Mouse (Mus musculus) heart, embryonic 14.5 days (tissue): ENCODE data around the gene Clec2d. TPM values are rescaled to one million over a fixed set of nuclear protein-coding genes. Genes with fewer than 3 reads are reported as not detected.
A peak's percentile ranks its signal among the peaks of the same experiment; 100 is the strongest.

ENCODE experiments used
- ATAC-seq: fragments of 200-750 bp; cut with Nextera tagmentation; 2 replicates; pipeline ENCODE4 v1.8.0; 2017; ENCODE audit warnings: low read depth, moderate TSS enrichment; ENCODE audit not compliant: insufficient number of reproducible peaks, insufficient read depth, low FRiP score
- H3K27ac ChIP-seq, 2 experiments: fragments of 200-500 bp in 1 of 2; fragments of 300-500 bp in 1 of 2; sonication (generic) in 1 of 2; replicated peaks in 1 of 2; 2 replicates each; pipeline ENCODE4 v1.5.1; 2012 to 2014; ENCODE audit warnings: low read depth in 2 of 2, low read length in 2 of 2, control low read depth in 1 of 2, mild to moderate bottlenecking in 1 of 2, mixed read lengths in 1 of 2; ENCODE audit not compliant: control insufficient read depth in 1 of 2, insufficient read depth in 1 of 2
- H3K27me3 ChIP-seq: fragments of 300-500 bp; sonication (generic); 2 replicates; pipeline ENCODE4 v1.6.1; 2014; ENCODE audit warnings: mild to moderate bottlenecking, low read length, control low read depth; ENCODE audit not compliant: control insufficient read depth, insufficient read depth
- H3K36me3 ChIP-seq: fragments of 300-500 bp; sonication (generic); 2 replicates; pipeline ENCODE4 v1.6.1; 2014; ENCODE audit warnings: mild to moderate bottlenecking, control low read depth, low read length, mixed read lengths; ENCODE audit not compliant: control insufficient read depth, insufficient read depth
- H3K4me1 ChIP-seq, 2 experiments: fragments of 200-500 bp in 1 of 2; fragments of 300-500 bp in 1 of 2; sonication (generic) in 1 of 2; 2 replicates each; pipeline ENCODE4 v1.6.1; 2012 to 2014; ENCODE audit warnings: low read length in 2 of 2, control low read depth in 1 of 2, mixed read lengths in 1 of 2; ENCODE audit not compliant: control insufficient read depth in 2 of 2, insufficient read depth in 2 of 2
- H3K4me2 ChIP-seq: fragments of 300-500 bp; sonication (generic); 2 replicates; pipeline ENCODE4 v1.6.1; 2014; ENCODE audit warnings: mild to moderate bottlenecking, low read length
- H3K4me3 ChIP-seq, 2 experiments: fragments of 200-500 bp in 1 of 2; fragments of 300-500 bp in 1 of 2; sonication (generic) in 1 of 2; 2 replicates each; pipeline ENCODE4 v1.5.1; 2012 to 2014; ENCODE audit warnings: low read length in 2 of 2, mild to moderate bottlenecking in 2 of 2, control low read depth in 1 of 2, low read depth in 1 of 2, moderate library complexity in 1 of 2; ENCODE audit not compliant: control insufficient read depth in 1 of 2, insufficient read depth in 1 of 2
- H3K9ac ChIP-seq: fragments of 300-500 bp; sonication (generic); 2 replicates; pipeline ENCODE4 v1.6.1; 2014; ENCODE audit warnings: mild to moderate bottlenecking, low read length
- H3K9me3 ChIP-seq: fragments of 300-500 bp; sonication (generic); 2 replicates; pipeline ENCODE4 v1.6.1; 2016; ENCODE audit warnings: low read length, control low read depth; ENCODE audit not compliant: control insufficient read depth
- WGBS: fragments of 180-500 bp; shearing (Covaris S2); extraction: QIAGEN DNeasy Blood & Tissue Kit; methylation state at CpG from one replicate; pipeline ENCODE4 v1.1.7; 2014; 5-methylcytosine and 5-hydroxymethylcytosine counted together
- polyA plus RNA-seq: library from polyadenylated mRNA; unstranded; fragments of >200 nt; fragmentation: Nextera tagmentation; extraction: Ambion mirVana; gene quantifications from 2 replicates; pipeline ENCODE4 v1.2.1, GENCODE M21; 2014

The Clec2d gene
- 0.38 and 0.39 TPM in 2 replicates for polyA plus RNA-seq

DNA sequence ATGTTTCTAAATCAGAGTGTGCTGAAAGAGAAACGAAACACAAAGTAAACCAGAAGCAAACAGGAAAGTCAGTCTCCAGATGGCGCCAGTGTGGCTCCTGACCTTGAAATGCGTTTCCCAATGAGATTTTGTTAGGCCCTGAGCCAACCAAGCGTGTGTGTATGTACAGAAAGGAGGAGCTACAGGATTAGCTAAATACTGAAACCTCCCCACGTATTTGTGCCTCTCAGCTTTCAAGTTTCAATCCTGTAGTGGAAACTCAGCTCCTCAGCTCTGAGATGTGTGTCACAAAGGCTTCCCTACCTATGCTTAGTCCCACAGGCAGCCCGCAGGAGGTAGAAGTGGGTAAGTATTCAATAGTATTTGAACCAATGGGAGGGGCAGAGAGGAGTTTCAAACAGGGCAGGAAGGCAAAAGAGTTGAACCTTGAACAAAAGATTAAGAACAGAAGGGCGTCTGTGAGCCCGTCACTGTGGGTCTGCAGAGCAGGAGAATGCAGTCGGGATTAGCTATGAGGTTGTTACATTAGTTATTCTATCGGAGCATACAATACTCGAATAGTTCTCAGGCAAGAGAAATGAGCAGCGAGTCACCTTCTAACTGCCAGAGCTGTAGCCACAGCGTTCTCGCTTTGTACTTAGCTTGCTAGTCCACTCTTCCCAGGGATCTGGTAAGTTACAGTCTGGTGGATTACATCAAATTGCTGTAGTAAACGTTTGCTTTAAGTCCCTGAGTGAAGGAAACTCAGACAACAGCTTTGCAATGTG lies at the start of gene Clec2d:
Clec2d (plus strand) TSS at position 213 of the 767 bp plus-strand sequence.
- peak within 1 kb of the TSS; percentile 95 to 98 for H3K27ac ChIP-seq
- peaks cover 2 to 12% of the 10 kb centered on the region in 2 experiments; a peak in 2 of 4 replicates for H3K4me1 ChIP-seq
- H3K36me3 ChIP-seq: peaks cover 27% of the 10 kb centered on the region
- peak within 1 kb of the TSS; percentile 86 for H3K9ac ChIP-seq
- peak within 1 kb of the TSS; percentile 62 for H3K4me2 ChIP-seq
- H3K4me3 ChIP-seq: peak within 1 kb of the TSS; percentile 52 to 55
- ATAC-seq: peak; percentile 85
- H3K27me3 ChIP-seq: no peaks in the 10 kb centered on the region
- WGBS: 4% methylated on average over 15 of the region's 15 CpGs
- no peaks in the 10 kb centered on the region for H3K9me3 ChIP-seq

DNA sequence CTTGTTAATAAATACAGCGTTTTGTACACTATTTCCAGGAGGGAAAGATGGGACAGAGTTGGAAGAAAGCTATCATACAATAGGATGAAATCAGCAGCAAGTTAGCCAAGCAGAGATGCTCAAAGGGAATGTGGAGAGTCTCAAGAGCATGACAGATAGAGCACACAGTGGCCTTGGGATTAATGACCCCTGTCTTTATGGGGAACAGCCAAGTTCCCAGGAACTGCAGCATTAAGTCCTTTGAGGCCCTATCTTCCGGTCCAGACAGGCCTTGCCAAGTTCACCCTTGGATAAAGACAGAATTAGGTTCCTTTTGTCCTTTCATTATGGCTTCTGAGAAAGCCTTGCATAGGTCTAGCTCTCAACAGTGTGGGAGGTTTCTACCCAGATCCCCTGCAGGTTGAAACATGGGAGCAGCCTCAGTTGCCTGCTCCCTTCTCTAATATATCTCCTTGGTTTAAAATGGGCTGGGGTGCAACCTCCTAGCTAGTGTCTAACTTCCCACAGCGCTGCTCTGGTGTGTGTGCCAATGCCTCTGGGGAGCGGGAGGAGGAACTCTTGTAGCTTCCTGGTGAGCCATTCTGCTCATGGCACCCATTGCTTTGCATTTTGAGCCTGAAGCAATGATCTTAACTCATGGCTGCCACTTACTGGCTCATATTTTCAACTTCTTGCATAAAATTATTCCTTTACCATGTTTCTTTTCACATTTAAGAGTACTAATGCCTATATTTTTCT lies 47.6 kb upstream of the Clec2d start:
- Histone ChIP-seq H3K9ac (no peak overlapping the region), H3K4me3 (no peak overlapping the region), H3K4me2 (no peak overlapping the region), H3K9me3 (no peaks in the 10 kb centered on the region), H3K4me1 (no peaks in the 10 kb centered on the region), H3K36me3 (no peaks in the 10 kb centered on the region), H3K27me3 (no peaks in the 10 kb centered on the region), H3K27ac (no peak overlapping the region)
- 73% methylated on average over 4 of the region's 4 CpGs for WGBS
- ATAC-seq: no peak

DNA sequence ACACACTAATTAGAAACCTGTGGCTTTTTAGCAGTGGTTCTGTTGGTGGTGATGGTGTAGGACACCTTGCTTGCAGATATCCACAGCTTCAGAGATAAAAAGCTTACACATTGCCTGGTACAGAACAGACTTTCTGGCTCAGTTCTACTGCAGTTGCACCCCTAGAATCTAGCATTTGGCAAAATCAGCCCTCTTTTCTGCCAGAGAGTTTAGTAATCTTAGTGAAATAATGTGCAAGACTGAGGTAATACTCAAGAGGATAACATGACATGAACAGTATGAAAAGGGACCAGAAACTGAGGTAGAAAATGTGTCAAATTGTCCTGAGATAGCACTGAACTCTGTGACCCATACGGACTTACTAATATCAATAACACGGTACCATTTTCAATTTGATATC lies 33.6 kb upstream of the Clec2d start:
- Histone ChIP-seq H3K4me2 (no peak overlapping the region), H3K27me3 (no peaks in the 10 kb centered on the region), H3K9me3 (no peaks in the 10 kb centered on the region), H3K27ac (no peak overlapping the region), H3K9ac (no peak overlapping the region), H3K4me1 (no peaks in the 10 kb centered on the region), H3K4me3 (no peak overlapping the region), H3K36me3 (no peaks in the 10 kb centered on the region)
- ATAC-seq: no peak
- 94% methylated on average over 2 of the region's 2 CpGs for WGBS

DNA sequence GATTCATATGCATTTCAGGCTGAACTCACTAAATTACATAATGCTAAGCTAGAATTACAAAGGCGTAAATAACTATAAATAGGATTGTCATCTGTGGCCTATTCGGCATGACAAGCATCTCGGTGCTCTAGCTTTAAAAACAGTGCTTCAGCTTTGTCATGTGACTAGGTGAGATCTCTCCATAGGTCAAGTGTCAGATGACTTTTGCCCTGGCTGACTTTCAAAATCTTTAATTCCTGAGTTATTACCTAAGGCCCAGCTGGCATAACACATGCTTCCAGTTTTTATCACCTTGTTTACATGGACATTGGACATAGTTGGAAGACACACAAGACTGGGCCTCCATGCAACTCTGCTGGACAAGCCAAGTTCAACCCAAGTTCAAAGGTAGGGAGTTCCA lies 20.3 kb upstream of the Clec2d start:
- Histone ChIP-seq H3K36me3 (no peaks in the 10 kb centered on the region), H3K9ac (no peak overlapping the region), H3K9me3 (no peaks in the 10 kb centered on the region), H3K27ac (no peak overlapping the region), H3K27me3 (no peaks in the 10 kb centered on the region), H3K4me3 (no peak overlapping the region), H3K4me2 (no peak overlapping the region), H3K4me1 (no peaks in the 10 kb centered on the region)
- no peak for ATAC-seq
- WGBS: 79% methylated on average over 3 of the region's 3 CpGs

DNA sequence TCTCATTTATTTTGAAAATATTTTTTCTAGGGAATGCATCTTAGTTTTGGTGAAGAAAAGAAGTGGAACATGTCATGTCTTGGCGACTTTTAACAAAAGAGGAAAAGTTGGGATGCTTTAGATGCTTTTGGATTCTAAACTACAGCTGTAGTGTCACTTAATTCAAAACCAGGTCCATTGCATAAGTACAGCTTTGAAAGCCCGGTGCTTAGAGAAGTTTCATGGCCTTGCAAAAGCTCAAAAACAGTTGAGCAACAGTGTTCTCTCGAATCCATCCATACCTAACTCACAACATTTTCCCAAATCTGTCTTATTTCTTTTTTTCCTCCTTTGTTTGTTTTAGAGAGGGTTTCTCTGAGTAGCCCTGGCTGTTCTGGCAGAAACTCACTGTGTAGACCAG lies 19.3 kb upstream of the Clec2d start:
- H3K9me3 ChIP-seq: no peaks in the 10 kb centered on the region
- H3K4me1 ChIP-seq: no peaks in the 10 kb centered on the region
- H3K27me3 ChIP-seq: no peaks in the 10 kb centered on the region
- H3K9ac ChIP-seq: no peak overlapping the region
- no peak overlapping the region for H3K27ac ChIP-seq
- H3K4me2 ChIP-seq: no peak overlapping the region
- no peaks in the 10 kb centered on the region for H3K36me3 ChIP-seq
- WGBS: 78% methylated on average over 3 of the region's 3 CpGs
- H3K4me3 ChIP-seq: no peak overlapping the region
- no peak for ATAC-seq

DNA sequence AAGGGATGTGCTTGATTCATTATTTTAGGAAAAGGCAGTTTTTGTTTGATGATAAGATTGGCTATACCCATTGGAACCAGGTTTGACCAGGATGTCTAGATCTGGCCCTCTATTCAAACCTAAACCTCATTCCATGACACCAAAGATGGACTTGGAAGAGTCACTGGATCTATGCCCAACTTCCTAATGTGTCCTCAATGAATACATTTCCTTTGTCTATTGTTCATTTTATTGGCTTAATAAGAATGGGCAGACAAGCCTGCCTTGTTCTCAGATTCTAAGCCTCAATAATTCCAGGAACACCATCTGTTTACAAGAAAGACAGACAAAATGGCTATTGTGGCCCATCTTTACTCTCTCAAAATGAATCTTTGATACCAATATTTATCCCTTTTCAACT lies 18.5 kb upstream of the Clec2d start:
- H3K4me1 ChIP-seq: no peaks in the 10 kb centered on the region
- no peak overlapping the region for H3K4me3 ChIP-seq
- H3K4me2 ChIP-seq: no peak overlapping the region
- H3K9ac ChIP-seq: no peak overlapping the region
- no peak for ATAC-seq
- no peaks in the 10 kb centered on the region for H3K9me3 ChIP-seq
- no peaks in the 10 kb centered on the region for H3K36me3 ChIP-seq
- no peak overlapping the region for H3K27ac ChIP-seq
- no peaks in the 10 kb centered on the region for H3K27me3 ChIP-seq

DNA sequence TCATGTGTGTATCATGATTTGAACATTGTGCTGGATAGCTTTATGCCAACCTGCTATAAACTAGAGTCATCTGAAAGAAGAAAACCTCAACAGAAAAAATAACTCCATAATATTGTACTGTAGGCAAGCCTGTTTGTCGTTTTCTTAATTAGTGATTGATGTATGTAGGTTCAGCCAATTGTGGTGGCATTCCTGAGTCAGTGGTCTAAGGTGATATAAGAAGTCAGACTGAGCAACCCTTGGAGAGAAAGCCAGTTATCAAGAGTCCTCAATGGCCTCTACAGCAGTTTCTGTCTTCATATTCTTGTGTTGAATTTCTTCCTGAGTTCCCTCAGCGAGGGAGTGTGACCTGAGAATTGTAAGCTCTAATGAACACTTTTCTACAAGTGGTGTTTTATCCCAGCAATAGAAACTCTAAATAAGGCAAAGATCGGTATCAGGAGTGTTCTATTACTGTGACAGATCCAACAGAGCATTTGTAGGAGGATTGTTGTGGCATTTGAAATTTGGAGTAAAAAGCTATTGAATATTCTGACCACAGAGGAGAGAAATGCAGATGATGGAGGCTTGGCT lies 17.7 kb upstream of the Clec2d start:
- H3K27ac ChIP-seq: no peak overlapping the region
- H3K9ac ChIP-seq: no peak overlapping the region
- H3K4me3 ChIP-seq: no peak overlapping the region
- no peaks in the 10 kb centered on the region for H3K4me1 ChIP-seq
- H3K36me3 ChIP-seq: no peaks in the 10 kb centered on the region
- H3K9me3 ChIP-seq: no peaks in the 10 kb centered on the region
- no peaks in the 10 kb centered on the region for H3K27me3 ChIP-seq
- no peak overlapping the region for H3K4me2 ChIP-seq
- 69% methylated on average over 3 of the region's 3 CpGs for WGBS
- ATAC-seq: no peak
